9 mouse cellular contexts compared by ENCODE assay signal in the genomic region with DNA sequence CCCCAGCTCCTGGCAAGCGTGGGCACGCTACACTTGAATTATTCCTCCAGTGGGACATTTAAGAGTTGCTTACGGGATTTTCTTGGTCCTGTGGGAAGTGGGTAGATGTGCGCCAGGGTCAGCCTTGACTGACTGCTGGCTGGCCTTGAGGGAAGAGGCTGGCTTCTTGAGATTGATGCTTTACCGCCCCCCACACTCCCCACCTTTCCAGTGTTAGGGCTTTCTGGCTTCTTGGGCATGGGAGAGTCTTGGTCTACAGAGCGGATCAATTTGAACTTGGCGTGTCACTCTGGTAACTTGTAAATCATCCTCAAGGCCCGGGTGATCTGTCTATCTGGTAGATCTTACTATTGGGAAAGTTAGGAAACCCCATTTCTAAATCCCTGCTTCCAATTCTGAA. TPM values are rescaled to one million over a fixed set of nuclear protein-coding genes. Genes with fewer than 3 reads are reported as not detected.
DNase-seq lines count a peak whose midpoint lies in the region; ATAC-seq and TF ChIP-seq lines count a peak whose summit lies in the region.
"Had no signal": no experiment of that assay in that cellular context is flagged by ENCODE, and none has a peak within 500 bp of the region (broad histone marks: within the 10 kb centered on the region; RNA-seq: fewer than 3 reads in every experiment).

No protein-coding gene starts in this region.

- ATAC-seq in limb, embryonic 15.5 days (ENCODE audit: insufficient number of reproducible peaks, low FRiP score, low TSS enrichment, low read depth) = no peak
- no peak for ATAC-seq in stomach, embryonic 16.5 days (ENCODE audit: insufficient read depth, low FRiP score)
- ATAC-seq: lung, postnatal 0 days had no signal

- H3K4me1 ChIP-seq in thymus, adult 2 months (replicated peaks; ENCODE audit: control insufficient read depth, insufficient read depth, low read length) = peaks cover 55% of the 10 kb centered on the region
- peaks cover 59% of the 10 kb centered on the region for H3K4me1 ChIP-seq in limb, embryonic 15.5 days
- H3K4me1 ChIP-seq in stomach, embryonic 16.5 days (ENCODE audit: control insufficient read depth, insufficient read depth, low read length) = peaks cover 27% of the 10 kb centered on the region

- TF ChIP-seq POLR2A in thymus, adult 2 months (IDR thresholded peaks at IDR 0.05; ENCODE audit: control insufficient read depth, extremely low read depth, insufficient read depth, low read length, poor library complexity) = no peak

- H3K9me3 ChIP-seq in limb, embryonic 15.5 days = no peaks in the 10 kb centered on the region
- no peaks in the 10 kb centered on the region for H3K9me3 ChIP-seq in stomach, embryonic 16.5 days (replicated peaks; ENCODE audit: control insufficient read depth, low read length)

- TF ChIP-seq CTCF in thymus, adult 2 months (IDR thresholded peaks at IDR 0.05; ENCODE audit: borderline replicate concordance, control insufficient read depth, extremely low read depth, insufficient read depth, low read length, poor library complexity) = no peak

- 89% methylated on average over 8 of the region's 8 CpGs for WGBS in thymus, adult 2 months
- WGBS in limb, embryonic 15.5 days = 67% methylated on average over 8 of the region's 8 CpGs
- 82% methylated on average over 8 of the region's 8 CpGs for WGBS in stomach, embryonic 16.5 days

- no peak overlapping the region for H3K27ac ChIP-seq in thymus, adult 2 months (ENCODE audit: control insufficient read depth, insufficient read depth, low read length)
- no peak overlapping the region for H3K27ac ChIP-seq in limb, embryonic 15.5 days
- H3K27ac ChIP-seq in stomach, embryonic 16.5 days (ENCODE audit: low read length) = no peak overlapping the region

- H3K4me3 ChIP-seq in thymus, adult 2 months (ENCODE audit: control insufficient read depth, insufficient read depth, low read length) = peak overlapping the region; percentile 22; the same call in 1 of the 2 replicates
- peak overlapping the region; percentile 91; the same call in 1 of the 2 replicates for H3K4me3 ChIP-seq in limb, embryonic 15.5 days
- 0 out of 2 replicates have a peak overlapping the region, but pooled peaks have one; percentile 76 for H3K4me3 ChIP-seq in stomach, embryonic 16.5 days (replicated peaks; ENCODE audit: low read length)

- peak overlapping the region; percentile 90 for H3K4me2 ChIP-seq in limb, embryonic 15.5 days
- peak overlapping the region; percentile 67 for H3K4me2 ChIP-seq in stomach, embryonic 16.5 days (ENCODE audit: low read depth, low read length)

- peak; percentile 42 for DNase-seq in adrenal gland, adult 2 months
- no peak for DNase-seq in adrenal gland, postnatal 4 days (ENCODE audit: low spot score in 2 of 2)
- no peak for DNase-seq in thymus, adult 2 months
- DNase-seq in thymus, postnatal 10 days (ENCODE audit: low spot score in 2 of 2) = no peak
- no peak for DNase-seq in layer of hippocampus, adult 18-20 months (ENCODE audit: low spot score in 2 of 2)
- DNase-seq in ovary, postnatal 14 days (ENCODE audit: low spot score) = no peak

- no peak overlapping the region for H3K9ac ChIP-seq in limb, embryonic 15.5 days
- H3K9ac ChIP-seq in stomach, embryonic 16.5 days (ENCODE audit: low read length) = no peak overlapping the region; the same call in 1 of the 2 replicates

- no peaks in the 10 kb centered on the region for H3K27me3 ChIP-seq in thymus, adult 2 months (ENCODE audit: control insufficient read depth, insufficient read depth, low read length)
- no peaks in the 10 kb centered on the region for H3K27me3 ChIP-seq in limb, embryonic 15.5 days
- no peaks in the 10 kb centered on the region for H3K27me3 ChIP-seq in stomach, embryonic 16.5 days (ENCODE audit: control insufficient read depth, insufficient read depth, low read length)

- H3K36me3 ChIP-seq in thymus, adult 2 months (ENCODE audit: control insufficient read depth, insufficient read depth, low read length) = no peaks in the 10 kb centered on the region
- H3K36me3 ChIP-seq in limb, embryonic 15.5 days = no peaks in the 10 kb centered on the region
- no peaks in the 10 kb centered on the region for H3K36me3 ChIP-seq in stomach, embryonic 16.5 days (ENCODE audit: control insufficient read depth, insufficient read depth, low read length)

RNA-seq across cellular contexts. Expression of a gene that starts 1.7 kb away (rescaled TPM):
- total RNA-seq in adrenal gland, adult 2 months (2021) = 10 to 100 TPM; 50.2 to 54.5 TPM
- 23.7 and 33.8 TPM in 2 replicates for polyA plus RNA-seq in adrenal gland, adult 2 months (2012; rRNA removed)
- total RNA-seq in adrenal gland, postnatal 4 days (2021) = 10 to 100 TPM; 44.5 to 46.2 TPM
- polyA plus RNA-seq in thymus, adult 2 months (2012; rRNA removed) = 28.0 and 48.9 TPM in 2 replicates
- polyA plus RNA-seq in limb, embryonic 15.5 days (2015; fragmentation: Nextera tagmentation; extraction: Ambion mirVana) = 30.5 and 36.5 TPM in 2 replicates
- polyA plus RNA-seq in stomach, embryonic 16.5 days (2015; fragmentation: Nextera tagmentation; extraction: Ambion mirVana) = 15.7 and 17.4 TPM in 2 replicates
- total RNA-seq in layer of hippocampus, adult 18-20 months (2021) = 1 to 10 TPM; 6.1 to 7.0 TPM

Comparison
In these comparisons a context has a peak if more than half of its experiments do, and no peak if none do; other contexts are left out.
1. H3K4me3 ChIP-seq: peak in every context shown above with its lines; median percentile 91 in limb, embryonic 15.5 days; 76 in stomach, embryonic 16.5 days; 22 in thymus, adult 2 months.